Mouse (Mus musculus): ENCODE measurements around the gene Nudt22.

DNA sequence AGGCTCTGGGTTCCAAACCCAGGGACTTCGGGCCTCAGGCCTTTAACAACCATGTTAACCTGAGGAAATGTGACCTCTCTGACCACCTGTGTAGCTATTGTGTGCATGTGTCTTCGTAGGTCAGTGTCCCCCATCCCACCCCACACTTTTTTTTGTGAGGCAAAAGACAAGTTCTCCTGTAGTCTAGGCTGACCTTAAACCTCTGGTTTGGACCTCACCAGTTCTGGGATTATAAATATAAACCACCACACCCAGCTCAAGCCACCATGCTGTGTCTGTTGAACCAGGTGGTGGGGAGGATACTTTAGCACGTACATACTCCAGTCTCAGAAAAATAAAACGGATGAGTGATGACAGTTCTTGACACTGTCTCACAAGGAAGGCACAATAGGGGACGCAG is 46.0 kb downstream of the Nudt22 start:
- TF ChIP-seq CTCF (IDR thresholded peaks at IDR 0.05; ENCODE audit: low read depth, low read length): no peak
- TF ChIP-seq POLR2A (IDR thresholded peaks at IDR 0.05; ENCODE audit: extremely low read depth, insufficient read depth, low read length): no peak

Measured in liver, adult 2 months (tissue).